Mouse (Mus musculus) liver, embryonic 14.5 days (tissue): Measurements from ENCODE around the gene Tbc1d10c.

Experiments used
- CTCF ChIP-seq: IDR thresholded peaks from 2 replicates; pipeline ENCODE4 v1.5.1; 2016; ENCODE audit warnings: antibody characterized with exemption, low read depth, control low read depth
- EP300 ChIP-seq: IDR thresholded peaks from 2 replicates; pipeline ENCODE4 v1.6.1; 2016; ENCODE audit warnings: antibody characterized with exemption, low read depth

GRCm38 (mm10) chr19:4148819-4149218 is 42.3 kb downstream of the Tbc1d10c start:
- TF ChIP-seq CTCF: no peak
- TF ChIP-seq EP300: no peak
